Comparison of ENCODE assay signal across 29 mouse cellular contexts in genomic region chr12:76619847-76620246, GRCm38 (mm10).
DNase-seq lines count a peak whose midpoint lies in the region; ATAC-seq and TF ChIP-seq lines count a peak whose summit lies in the region.
"Had no signal": no experiment of that assay in that cellular context is flagged by ENCODE, and none has a peak within 500 bp of the region (broad histone marks: within the 10 kb centered on the region; RNA-seq: fewer than 3 reads in every experiment).

No protein-coding gene starts in this region.

- no peak for DNase-seq in kidney, adult 2 months
- DNase-seq in midbrain, embryonic 11.5 days (ENCODE audit: low spot score, missing footprints): peak; percentile 72
- DNase-seq in midbrain, embryonic 10.5 days (ENCODE audit: low spot score): no peak
- no peak for DNase-seq in layer of hippocampus, adult 11-12 months (ENCODE audit: low spot score)
- DNase-seq: adrenal gland, postnatal 10 days; adrenal gland, postnatal 36 days; B cell, adult 2 months; cerebellum, adult 18-20 months; cerebellum, adult 9-10 months; cerebellum, postnatal 14 days; gastrocnemius, postnatal 25 days; heart, adult 18-20 months; heart, postnatal 10 days; heart, postnatal 36 days had no signal

- no peaks in the 10 kb centered on the region for H3K9me3 ChIP-seq in kidney, embryonic 15.5 days (replicated peaks)
- no peaks in the 10 kb centered on the region for H3K9me3 ChIP-seq in midbrain, embryonic 11.5 days (ENCODE audit: control insufficient read depth, low read length)
- H3K9me3 ChIP-seq in midbrain, embryonic 10.5 days (replicated peaks): no peaks in the 10 kb centered on the region
- no peaks in the 10 kb centered on the region for H3K9me3 ChIP-seq in limb, embryonic 13.5 days
- H3K9me3 ChIP-seq: embryonic facial prominence, embryonic 12.5 days; embryonic facial prominence, embryonic 15.5 days; forebrain, embryonic 10.5 days; forebrain, embryonic 15.5 days; G1E; heart, embryonic 12.5 days; heart, embryonic 15.5 days; hindbrain, embryonic 10.5 days; hindbrain, embryonic 13.5 days had no signal

- H3K4me1 ChIP-seq in kidney, embryonic 15.5 days: 0 out of 2 replicates have a peak, but pooled peaks cover 8% of the 10 kb centered on the region
- no peaks in the 10 kb centered on the region for H3K4me1 ChIP-seq in kidney, adult 2 months (ENCODE audit: control insufficient read depth, insufficient read depth, low read length)
- H3K4me1 ChIP-seq in midbrain, embryonic 11.5 days (ENCODE audit: control insufficient read depth, insufficient read depth, low read length): no peaks in the 10 kb centered on the region
- peaks cover 6% of the 10 kb centered on the region; the same call in 1 of the 2 replicates for H3K4me1 ChIP-seq in midbrain, embryonic 10.5 days
- peaks cover 37% of the 10 kb centered on the region for H3K4me1 ChIP-seq in limb, embryonic 13.5 days
- H3K4me1 ChIP-seq: forebrain, embryonic 15.5 days had no signal

- TF ChIP-seq CTCF in kidney, adult 2 months (conservative IDR thresholded peaks at IDR 0.05; ENCODE audit: insufficient read depth, insufficient read length, low read depth, low read length): no peak

- H3K27me3 ChIP-seq in kidney, embryonic 15.5 days: no peaks in the 10 kb centered on the region
- H3K27me3 ChIP-seq in kidney, adult 2 months (replicated peaks; ENCODE audit: control insufficient read depth, insufficient read depth, low read length): no peaks in the 10 kb centered on the region
- H3K27me3 ChIP-seq in midbrain, embryonic 11.5 days (ENCODE audit: control insufficient read depth, insufficient read depth, low read length): no peaks in the 10 kb centered on the region
- H3K27me3 ChIP-seq in midbrain, embryonic 10.5 days (ENCODE audit: low read depth, poor library complexity, severe bottlenecking): no peaks in the 10 kb centered on the region
- H3K27me3 ChIP-seq in limb, embryonic 13.5 days: no peaks in the 10 kb centered on the region
- H3K27me3 ChIP-seq: embryonic facial prominence, embryonic 12.5 days; embryonic facial prominence, embryonic 15.5 days; forebrain, embryonic 15.5 days; heart, embryonic 15.5 days; hindbrain, embryonic 13.5 days had no signal

- no peak overlapping the region for H3K9ac ChIP-seq in kidney, embryonic 15.5 days
- H3K9ac ChIP-seq in midbrain, embryonic 11.5 days (ENCODE audit: low read length): no peak overlapping the region
- no peak overlapping the region for H3K9ac ChIP-seq in limb, embryonic 13.5 days
- H3K9ac ChIP-seq: embryonic facial prominence, embryonic 12.5 days; embryonic facial prominence, embryonic 15.5 days; forebrain, embryonic 15.5 days; heart, embryonic 12.5 days; heart, embryonic 15.5 days; hindbrain, embryonic 13.5 days had no signal

- no peak overlapping the region for H3K4me2 ChIP-seq in kidney, embryonic 15.5 days
- no peak overlapping the region for H3K4me2 ChIP-seq in midbrain, embryonic 11.5 days
- H3K4me2 ChIP-seq in limb, embryonic 13.5 days (replicated peaks): no peak overlapping the region
- H3K4me2 ChIP-seq: embryonic facial prominence, embryonic 12.5 days; embryonic facial prominence, embryonic 15.5 days; forebrain, embryonic 15.5 days; heart, embryonic 12.5 days; heart, embryonic 15.5 days; hindbrain, embryonic 13.5 days had no signal

- H3K4me3 ChIP-seq in kidney, embryonic 15.5 days (replicated peaks): no peak overlapping the region
- no peak overlapping the region for H3K4me3 ChIP-seq in kidney, adult 2 months (ENCODE audit: insufficient read depth, low read depth, low read length)
- H3K4me3 ChIP-seq in midbrain, embryonic 11.5 days (ENCODE audit: low read depth, low read length): no peak overlapping the region
- H3K4me3 ChIP-seq in midbrain, embryonic 10.5 days: no peak overlapping the region
- H3K4me3 ChIP-seq in limb, embryonic 13.5 days: no peak overlapping the region
- H3K4me3 ChIP-seq: embryonic facial prominence, embryonic 12.5 days; embryonic facial prominence, embryonic 15.5 days; erythroblast, embryonic 14.5 days; forebrain, embryonic 10.5 days; forebrain, embryonic 15.5 days; heart, embryonic 12.5 days; heart, embryonic 15.5 days; hindbrain, embryonic 10.5 days; hindbrain, embryonic 13.5 days had no signal

- ATAC-seq in kidney, embryonic 15.5 days (replicated peaks; ENCODE audit: low FRiP score): peak; percentile 54; the same call in 1 of the 2 replicates
- ATAC-seq in midbrain, embryonic 11.5 days (ENCODE audit: low FRiP score): no peak
- ATAC-seq in erythroblast, adult 5-6 weeks (replicated peaks; ENCODE audit: low FRiP score, poor library complexity, severe bottlenecking): peak; percentile 41
- ATAC-seq in limb, embryonic 13.5 days (ENCODE audit: low FRiP score, low read depth): peak; percentile 21; the same call in 1 of the 2 replicates
- ATAC-seq: forebrain, embryonic 15.5 days; hindbrain, embryonic 16.5 days; Patski had no signal

- TF ChIP-seq POLR2A in kidney, adult 2 months (IDR thresholded peaks at IDR 0.05; ENCODE audit: low read depth, low read length): no peak

- H3K36me3 ChIP-seq in kidney, embryonic 15.5 days: no peaks in the 10 kb centered on the region
- no peaks in the 10 kb centered on the region for H3K36me3 ChIP-seq in kidney, adult 2 months (ENCODE audit: control insufficient read depth, insufficient read depth, low read length)
- no peaks in the 10 kb centered on the region for H3K36me3 ChIP-seq in midbrain, embryonic 11.5 days (ENCODE audit: control insufficient read depth, insufficient read depth, low read length)
- H3K36me3 ChIP-seq in midbrain, embryonic 10.5 days: no peaks in the 10 kb centered on the region
- no peaks in the 10 kb centered on the region for H3K36me3 ChIP-seq in limb, embryonic 13.5 days
- H3K36me3 ChIP-seq: embryonic facial prominence, embryonic 12.5 days; embryonic facial prominence, embryonic 15.5 days; forebrain, embryonic 10.5 days; forebrain, embryonic 15.5 days; heart, embryonic 15.5 days; hindbrain, embryonic 10.5 days; hindbrain, embryonic 13.5 days had no signal

- H3K27ac ChIP-seq in kidney, embryonic 15.5 days: no peak overlapping the region
- H3K27ac ChIP-seq in kidney, adult 2 months (ENCODE audit: insufficient read depth, low read depth, low read length): no peak overlapping the region
- H3K27ac ChIP-seq in midbrain, embryonic 11.5 days (ENCODE audit: low read depth, low read length): no peak overlapping the region
- H3K27ac ChIP-seq in midbrain, embryonic 10.5 days (replicated peaks): no peak overlapping the region
- no peak overlapping the region for H3K27ac ChIP-seq in limb, embryonic 13.5 days
- H3K27ac ChIP-seq: embryonic facial prominence, embryonic 12.5 days; embryonic facial prominence, embryonic 15.5 days; forebrain, embryonic 10.5 days; forebrain, embryonic 15.5 days; heart, embryonic 15.5 days; hindbrain, embryonic 10.5 days; hindbrain, embryonic 13.5 days had no signal

- WGBS in kidney, embryonic 15.5 days: 54% methylated on average over 5 of the region's 5 CpGs
- 73% methylated on average over 5 of the region's 5 CpGs for WGBS in kidney, adult 2 months
- WGBS in midbrain, embryonic 11.5 days: 52% methylated on average over 5 of the region's 5 CpGs
- WGBS in midbrain, embryonic 10.5 days: 50% methylated on average over 5 of the region's 5 CpGs
- 50% methylated on average over 5 of the region's 5 CpGs for WGBS in limb, embryonic 13.5 days
